Mouse (Mus musculus): ENCODE results near the gene Entr1.

GRCm38 (mm10) chr2:26410931-26411411, 21.9 kb upstream of the Entr1 start:
- TF ChIP-seq GATA1 (IDR thresholded peaks at IDR 0.05; ENCODE audit: low read length) (no peak), TAL1 (IDR thresholded peaks at IDR 0.05; ENCODE audit: low read length) (no peak)

Data from erythroblast, embryonic 14.5 days (primary cell).